ENCODE assay signal across 24 mouse cellular contexts in genomic region chr9:118508601-118509000, GRCm38 (mm10). TPM values are rescaled to one million over a fixed set of nuclear protein-coding genes. Genes with fewer than 3 reads are reported as not detected.
DNase-seq lines count a peak whose midpoint lies in the region; ATAC-seq and TF ChIP-seq lines count a peak whose summit lies in the region.
"Had no signal": no experiment of that assay in that cellular context is flagged by ENCODE, and none has a peak within 500 bp of the region (broad histone marks: within the 10 kb centered on the region; RNA-seq: fewer than 3 reads in every experiment).

No protein-coding gene starts in this region.

- H3K4me3 ChIP-seq in gastrocnemius, adult 2 months = no peak overlapping the region; the same call in 1 of the 2 replicates
- H3K4me3 ChIP-seq in hindbrain, postnatal 0 days (ENCODE audit: low read length) = no peak overlapping the region
- no peak overlapping the region for H3K4me3 ChIP-seq in hindbrain, embryonic 16.5 days (ENCODE audit: low read length)
- H3K4me3 ChIP-seq in midbrain, embryonic 16.5 days (ENCODE audit: low read depth, low read length) = no peak overlapping the region
- no peak overlapping the region for H3K4me3 ChIP-seq in midbrain, embryonic 14.5 days (replicated peaks; ENCODE audit: low read depth, low read length)
- H3K4me3 ChIP-seq in midbrain, postnatal 0 days (ENCODE audit: low read depth, low read length) = no peak overlapping the region
- H3K4me3 ChIP-seq: embryonic facial prominence, embryonic 15.5 days; liver, embryonic 12.5 days; lung, embryonic 15.5 days; neural tube, embryonic 12.5 days had no signal

- no peak overlapping the region for H3K9ac ChIP-seq in hindbrain, postnatal 0 days (replicated peaks; ENCODE audit: low read length)
- no peak overlapping the region for H3K9ac ChIP-seq in hindbrain, embryonic 16.5 days (ENCODE audit: low read depth, low read length)
- H3K9ac ChIP-seq in midbrain, embryonic 16.5 days (ENCODE audit: low read depth, low read length) = no peak overlapping the region
- H3K9ac ChIP-seq in midbrain, embryonic 14.5 days (replicated peaks; ENCODE audit: low read length) = no peak overlapping the region
- H3K9ac ChIP-seq in midbrain, postnatal 0 days (replicated peaks; ENCODE audit: low read length, poor library complexity, severe bottlenecking) = 0 out of 2 replicates have a peak overlapping the region, but pooled peaks have one; percentile 29
- H3K9ac ChIP-seq: embryonic facial prominence, embryonic 15.5 days; liver, embryonic 12.5 days; lung, embryonic 15.5 days; neural tube, embryonic 12.5 days had no signal

- H3K27me3 ChIP-seq in hindbrain, postnatal 0 days (ENCODE audit: insufficient read depth, low read length) = no peaks in the 10 kb centered on the region
- H3K27me3 ChIP-seq in hindbrain, embryonic 16.5 days (replicated peaks; ENCODE audit: control insufficient read depth, insufficient read depth, low read length) = no peaks in the 10 kb centered on the region
- H3K27me3 ChIP-seq in midbrain, embryonic 16.5 days (ENCODE audit: control insufficient read depth, insufficient read depth, low read depth, low read length) = no peaks in the 10 kb centered on the region
- H3K27me3 ChIP-seq in midbrain, embryonic 14.5 days (ENCODE audit: control insufficient read depth, insufficient read depth, low read length) = no peaks in the 10 kb centered on the region
- H3K27me3 ChIP-seq in midbrain, postnatal 0 days (ENCODE audit: insufficient read depth, low read length) = no peaks in the 10 kb centered on the region
- H3K27me3 ChIP-seq: embryonic facial prominence, embryonic 15.5 days; liver, embryonic 12.5 days; lung, embryonic 15.5 days; neural tube, embryonic 12.5 days had no signal

- peak overlapping the region; percentile 18; the same call in 1 of the 2 replicates for H3K4me2 ChIP-seq in hindbrain, postnatal 0 days (ENCODE audit: low read depth, low read length)
- H3K4me2 ChIP-seq in hindbrain, embryonic 16.5 days (ENCODE audit: low read length) = no peak overlapping the region
- H3K4me2 ChIP-seq in midbrain, embryonic 16.5 days (ENCODE audit: low read length) = peak overlapping the region; percentile 16; the same call in 1 of the 2 replicates
- H3K4me2 ChIP-seq in midbrain, embryonic 14.5 days (ENCODE audit: low read length) = no peak overlapping the region
- H3K4me2 ChIP-seq in midbrain, postnatal 0 days (ENCODE audit: low read depth, low read length, poor library complexity, severe bottlenecking) = peak overlapping the region; percentile 24; the same call in 1 of the 2 replicates
- H3K4me2 ChIP-seq: embryonic facial prominence, embryonic 15.5 days; liver, embryonic 12.5 days; lung, embryonic 15.5 days had no signal

- intact Hi-C loops in gastrocnemius, adult 2 months (cut with DNase I) = no loop called here

- no peaks in the 10 kb centered on the region for H3K9me3 ChIP-seq in hindbrain, postnatal 0 days (ENCODE audit: low read length)
- H3K9me3 ChIP-seq in hindbrain, embryonic 16.5 days (ENCODE audit: control insufficient read depth, low read length) = no peaks in the 10 kb centered on the region
- no peaks in the 10 kb centered on the region for H3K9me3 ChIP-seq in midbrain, embryonic 16.5 days (replicated peaks; ENCODE audit: control insufficient read depth, low read length, poor library complexity, severe bottlenecking)
- H3K9me3 ChIP-seq in midbrain, embryonic 14.5 days (ENCODE audit: control insufficient read depth, low read length) = no peaks in the 10 kb centered on the region
- H3K9me3 ChIP-seq in midbrain, postnatal 0 days (ENCODE audit: low read length) = no peaks in the 10 kb centered on the region
- H3K9me3 ChIP-seq: embryonic facial prominence, embryonic 15.5 days; forebrain, embryonic 10.5 days; liver, embryonic 12.5 days; lung, embryonic 15.5 days; neural tube, embryonic 12.5 days had no signal

- no peak for TF ChIP-seq CTCF in gastrocnemius, adult 2 months (IDR thresholded peaks at IDR 0.05)
- TF ChIP-seq CTCF in hindbrain, postnatal 0 days (IDR thresholded peaks at IDR 0.05; ENCODE audit: low read depth) = no peak
- TF ChIP-seq CTCF in midbrain, postnatal 0 days (IDR thresholded peaks at IDR 0.05) = no peak

- no peak for DNase-seq in gastrocnemius, adult 2 months
- DNase-seq in gastrocnemius, adult 8-10 months (ENCODE audit: low spot score in 2 of 2) = no peak
- no peak for DNase-seq in hindbrain, postnatal 0 days (ENCODE audit: low spot score)
- DNase-seq in midbrain, embryonic 14.5 days = no peak
- no peak for DNase-seq in midbrain, postnatal 0 days (ENCODE audit: low spot score)
- DNase-seq: adrenal gland, adult 8-10 months; B cell, adult 2 months; cerebellum, adult 2 months; heart, postnatal 10 days; kidney, adult 11 months; layer of hippocampus, postnatal 36 days; right cerebral cortex, postnatal 25 days; thymus, postnatal 25 days had no signal

- H3K36me3 ChIP-seq in hindbrain, postnatal 0 days (ENCODE audit: insufficient read depth, low read length) = no peaks in the 10 kb centered on the region
- no peaks in the 10 kb centered on the region for H3K36me3 ChIP-seq in hindbrain, embryonic 16.5 days (ENCODE audit: control insufficient read depth, insufficient read depth, low read length)
- no peaks in the 10 kb centered on the region for H3K36me3 ChIP-seq in midbrain, embryonic 16.5 days (ENCODE audit: control insufficient read depth, insufficient read depth, low read length)
- 0 out of 2 replicates have a peak, but pooled peaks cover 6% of the 10 kb centered on the region for H3K36me3 ChIP-seq in midbrain, embryonic 14.5 days (ENCODE audit: control insufficient read depth, insufficient read depth, low read length)
- H3K36me3 ChIP-seq in midbrain, postnatal 0 days (ENCODE audit: insufficient read depth, low read length) = no peaks in the 10 kb centered on the region
- H3K36me3 ChIP-seq: embryonic facial prominence, embryonic 15.5 days; lung, embryonic 15.5 days; neural tube, embryonic 12.5 days had no signal

- peak overlapping the region; percentile 97; the same call in 1 of the 2 replicates for H3K27ac ChIP-seq in gastrocnemius, adult 2 months
- H3K27ac ChIP-seq in hindbrain, postnatal 0 days = no peak overlapping the region
- H3K27ac ChIP-seq in hindbrain, embryonic 16.5 days (ENCODE audit: low read depth, low read length) = no peak overlapping the region
- H3K27ac ChIP-seq in midbrain, embryonic 16.5 days (ENCODE audit: low read length) = no peak overlapping the region
- H3K27ac ChIP-seq in midbrain, embryonic 14.5 days (replicated peaks; ENCODE audit: low read depth, low read length) = no peak overlapping the region
- no peak overlapping the region for H3K27ac ChIP-seq in midbrain, postnatal 0 days (ENCODE audit: low read depth, low read length)
- H3K27ac ChIP-seq: embryonic facial prominence, embryonic 15.5 days; forebrain, embryonic 10.5 days; liver, embryonic 12.5 days; lung, embryonic 15.5 days; macrophage; neural tube, embryonic 12.5 days had no signal

- ATAC-seq in hindbrain, postnatal 0 days = no peak
- ATAC-seq in hindbrain, embryonic 16.5 days = no peak
- no peak for ATAC-seq in midbrain, embryonic 16.5 days
- ATAC-seq in midbrain, embryonic 14.5 days (ENCODE audit: low FRiP score, low TSS enrichment) = no peak
- ATAC-seq in midbrain, postnatal 0 days (ENCODE audit: low FRiP score) = no peak
- no peak for ATAC-seq in cerebellum, adult (ENCODE audit: insufficient number of reproducible peaks, low FRiP score, low TSS enrichment)
- ATAC-seq: liver, embryonic 12.5 days had no signal

- peaks cover 10% of the 10 kb centered on the region; the same call in 1 of the 2 replicates for H3K4me1 ChIP-seq in hindbrain, postnatal 0 days (ENCODE audit: insufficient read depth, low read length)
- H3K4me1 ChIP-seq in hindbrain, embryonic 16.5 days (ENCODE audit: control insufficient read depth, insufficient read depth, low read depth, low read length) = peaks cover 19% of the 10 kb centered on the region
- H3K4me1 ChIP-seq in midbrain, embryonic 16.5 days (ENCODE audit: control insufficient read depth, insufficient read depth, low read length) = peaks cover 28% of the 10 kb centered on the region
- peaks cover 21% of the 10 kb centered on the region for H3K4me1 ChIP-seq in midbrain, embryonic 14.5 days (ENCODE audit: control insufficient read depth, insufficient read depth, low read length)
- peaks cover 8% of the 10 kb centered on the region; the same call in 1 of the 2 replicates for H3K4me1 ChIP-seq in midbrain, postnatal 0 days (ENCODE audit: insufficient read depth, low read length)

- WGBS in hindbrain, postnatal 0 days = 86% methylated on average over 7 of the region's 7 CpGs
- WGBS in hindbrain, embryonic 16.5 days = 85% methylated on average over 7 of the region's 7 CpGs
- 85% methylated on average over 7 of the region's 7 CpGs for WGBS in midbrain, embryonic 16.5 days
- WGBS in midbrain, embryonic 14.5 days = 87% methylated on average over 7 of the region's 7 CpGs
- WGBS in midbrain, postnatal 0 days = 78% methylated on average over 7 of the region's 7 CpGs

RNA-seq across cellular contexts. Expression of gene Golga4, which starts 2.5 kb away (rescaled TPM):
- 100 to 1,000 TPM; 397 to 426 TPM for total RNA-seq in gastrocnemius, adult 2 months (2021)
- 100 to 1,000 TPM; 399 to 503 (median 431) TPM for total RNA-seq in gastrocnemius, adult 8-10 months (2022)
- 34.1 and 36.8 TPM in 2 replicates for total RNA-seq in hindbrain, postnatal 0 days (2014; rRNA removed)
- polyA plus RNA-seq in hindbrain, postnatal 0 days (2015; fragmentation: Nextera tagmentation; extraction: Ambion mirVana) = 25.8 and 27.2 TPM in 2 replicates
- polyA plus RNA-seq in hindbrain, embryonic 16.5 days (2015; fragmentation: Nextera tagmentation; extraction: Ambion mirVana) = 36.5 and 38.9 TPM in 2 replicates
- polyA plus RNA-seq in midbrain, embryonic 16.5 days (2015; fragmentation: Nextera tagmentation; extraction: Ambion mirVana) = 41.5 and 44.2 TPM in 2 replicates
- polyA plus RNA-seq in midbrain, embryonic 14.5 days (2014; fragmentation: Nextera tagmentation; extraction: Ambion mirVana) = 47.8 and 53.3 TPM in 2 replicates
- total RNA-seq in midbrain, postnatal 0 days (2014; rRNA removed) = 34.5 and 57.9 TPM in 2 replicates
- polyA plus RNA-seq in midbrain, postnatal 0 days (2015; fragmentation: Nextera tagmentation; extraction: Ambion mirVana) = 21.0 and 26.2 TPM in 2 replicates

RNA-seq across cellular contexts. Expression of gene Eomes, which starts 30.6 kb away (rescaled TPM):
- total RNA-seq in gastrocnemius, adult 2 months (2021) = not detected
- total RNA-seq in gastrocnemius, adult 8-10 months (2022) = not detected
- 16.2 and 19.4 TPM in 2 replicates for total RNA-seq in hindbrain, postnatal 0 days (2014; rRNA removed)
- polyA plus RNA-seq in hindbrain, postnatal 0 days (2015; fragmentation: Nextera tagmentation; extraction: Ambion mirVana) = 8.6 and 8.9 TPM in 2 replicates
- 1.9 and 3.1 TPM in 2 replicates for polyA plus RNA-seq in hindbrain, embryonic 16.5 days (2015; fragmentation: Nextera tagmentation; extraction: Ambion mirVana)
- polyA plus RNA-seq in midbrain, embryonic 16.5 days (2015; fragmentation: Nextera tagmentation; extraction: Ambion mirVana) = 1.4 and 2.0 TPM in 2 replicates
- 1.6 and 1.9 TPM in 2 replicates for polyA plus RNA-seq in midbrain, embryonic 14.5 days (2014; fragmentation: Nextera tagmentation; extraction: Ambion mirVana)
- total RNA-seq in midbrain, postnatal 0 days (2014; rRNA removed) = 0.90 and 2.2 TPM in 2 replicates
- polyA plus RNA-seq in midbrain, postnatal 0 days (2015; fragmentation: Nextera tagmentation; extraction: Ambion mirVana) = 0.15 and 0.19 TPM in 2 replicates
- total RNA-seq: common myeloid progenitor, adult 5-6 weeks; granulocyte monocyte progenitor cell, adult 5-6 weeks; heart, postnatal 10 days had no signal
- polyA plus RNA-seq: embryonic facial prominence, embryonic 15.5 days; liver, embryonic 12.5 days; lung, embryonic 15.5 days; macrophage had no signal

Comparison
In these comparisons a context has a peak if more than half of its experiments do, and no peak if none do; other contexts are left out.
1. H3K4me2 ChIP-seq: peak in hindbrain, postnatal 0 days (single experiment), midbrain, embryonic 16.5 days (single experiment) and midbrain, postnatal 0 days (single experiment); none in hindbrain, embryonic 16.5 days (single experiment) and midbrain, embryonic 14.5 days (single experiment).